Mouse (Mus musculus): ENCODE data around the gene Samd14. TPM values are rescaled to one million over a fixed set of nuclear protein-coding genes. Genes with fewer than 3 reads are reported as not detected.
"Not testable (repeated sequence)": the region's sequence is repeated elsewhere in the genome, so short reads cannot be mapped to it uniquely, and the experiment has no call there.

Gene Samd14
- 46.1 and 47.6 TPM in 2 replicates for polyA plus RNA-seq (2014; fragmentation: Nextera tagmentation; extraction: Ambion mirVana)

- Histone ChIP-seq H3K4me1 (replicated peaks; ENCODE audit: control insufficient read depth, insufficient read depth, low read length) (peaks cover 14% of the 10 kb centered on the region; the same call in 1 of the 2 replicates), H3K9me3 (ENCODE audit: control insufficient read depth, low read length) (no peaks in the 10 kb centered on the region), H3K27ac (ENCODE audit: low read depth, low read length) (peak within 1 kb of the TSS; percentile 95), H3K9ac (ENCODE audit: low read depth, low read length) (peak within 1 kb of the TSS; percentile 96), H3K4me3 (ENCODE audit: low read depth, low read length) (peak within 1 kb of the TSS; percentile 76), H3K27me3 (ENCODE audit: control insufficient read depth, insufficient read depth, low read length) (no peaks in the 10 kb centered on the region), H3K4me2 (replicated peaks; ENCODE audit: low read depth, low read length) (peak within 1 kb of the TSS; percentile 74), H3K36me3 (ENCODE audit: control insufficient read depth, insufficient read depth, low read length) (0 out of 2 replicates have a peak, but pooled peaks cover 2% of the 10 kb centered on the region)
- ATAC-seq (ENCODE audit: low FRiP score) (peak; percentile 69), DNase-seq (ENCODE audit: low spot score) (peak; percentile 83)
- WGBS, result under 1% methylated on average over 28 of the region's 32 CpGs
Measured at GRCm38 (mm10) chr11:95009629-95010014, at the start of gene Samd14. Gene Samd14, plus strand, starts transcription at chr11:95009879.

- no peak overlapping the region for H3K4me3 ChIP-seq (ENCODE audit: low read depth, low read length)
- 66% methylated on average over 5 of the region's 5 CpGs for WGBS
- H3K27me3 ChIP-seq (ENCODE audit: control insufficient read depth, insufficient read depth, low read length), result no peaks in the 10 kb centered on the region
- no peak overlapping the region for H3K4me2 ChIP-seq (replicated peaks; ENCODE audit: low read depth, low read length)
- H3K9me3 ChIP-seq (ENCODE audit: control insufficient read depth, low read length), result no peaks in the 10 kb centered on the region
- DNase-seq (ENCODE audit: low spot score), result no peak
- H3K27ac ChIP-seq (ENCODE audit: low read depth, low read length), result no peak overlapping the region
- H3K36me3 ChIP-seq (ENCODE audit: control insufficient read depth, insufficient read depth, low read length), result no peaks in the 10 kb centered on the region
- H3K9ac ChIP-seq (ENCODE audit: low read depth, low read length), result no peak overlapping the region
- H3K4me1 ChIP-seq (replicated peaks; ENCODE audit: control insufficient read depth, insufficient read depth, low read length), result no peaks in the 10 kb centered on the region
- ATAC-seq (ENCODE audit: low FRiP score), result no peak
Measured at GRCm38 (mm10) chr11:94962534-94963101, 47.1 kb upstream of the Samd14 start.

- 52% methylated on average over 4 of the region's 4 CpGs for WGBS
- H3K36me3 ChIP-seq (ENCODE audit: control insufficient read depth, insufficient read depth, low read length), result no peaks in the 10 kb centered on the region
- H3K9ac ChIP-seq (ENCODE audit: low read depth, low read length), result no peak within 1 kb of the TSS
- H3K27ac ChIP-seq (ENCODE audit: low read depth, low read length), result no peak within 1 kb of the TSS
- no peak within 1 kb of the TSS for H3K4me3 ChIP-seq (ENCODE audit: low read depth, low read length)
- H3K4me1 ChIP-seq (replicated peaks; ENCODE audit: control insufficient read depth, insufficient read depth, low read length), result no peaks in the 10 kb centered on the region
- no peak within 1 kb of the TSS for H3K4me2 ChIP-seq (replicated peaks; ENCODE audit: low read depth, low read length)
- no peak for ATAC-seq (ENCODE audit: low FRiP score)
- H3K9me3 ChIP-seq (ENCODE audit: control insufficient read depth, low read length), result no peaks in the 10 kb centered on the region
- no peaks in the 10 kb centered on the region for H3K27me3 ChIP-seq (ENCODE audit: control insufficient read depth, insufficient read depth, low read length)
- DNase-seq (ENCODE audit: low spot score), result no peak
Measured at GRCm38 (mm10) chr11:94967419-94967818, 42.3 kb upstream of the Samd14 start, which contains the start of gene Hils1. Gene Hils1, plus strand, starts transcription at chr11:94967593.

GRCm38 (mm10) chr11:94968187-94968586, 41.5 kb upstream of the Samd14 start:
- Histone ChIP-seq H3K4me3 (ENCODE audit: low read depth, low read length) (no peak overlapping the region), H3K9me3 (ENCODE audit: control insufficient read depth, low read length) (no peaks in the 10 kb centered on the region), H3K4me2 (replicated peaks; ENCODE audit: low read depth, low read length) (no peak overlapping the region), H3K4me1 (replicated peaks; ENCODE audit: control insufficient read depth, insufficient read depth, low read length) (no peaks in the 10 kb centered on the region), H3K27ac (ENCODE audit: low read depth, low read length) (no peak overlapping the region), H3K36me3 (ENCODE audit: control insufficient read depth, insufficient read depth, low read length) (no peaks in the 10 kb centered on the region), H3K9ac (ENCODE audit: low read depth, low read length) (no peak overlapping the region), H3K27me3 (ENCODE audit: control insufficient read depth, insufficient read depth, low read length) (no peaks in the 10 kb centered on the region)
- DNase-seq (ENCODE audit: low spot score), result no peak
- 80% methylated on average over 7 of the region's 7 CpGs for WGBS
- ATAC-seq (ENCODE audit: low FRiP score), result no peak

- H3K27me3 ChIP-seq (ENCODE audit: control insufficient read depth, insufficient read depth, low read length); DNase-seq (ENCODE audit: low spot score); H3K36me3 ChIP-seq (ENCODE audit: control insufficient read depth, insufficient read depth, low read length); H3K9ac ChIP-seq (ENCODE audit: low read depth, low read length); ATAC-seq (ENCODE audit: low FRiP score); H3K4me3 ChIP-seq (ENCODE audit: low read depth, low read length); H3K4me2 ChIP-seq (replicated peaks; ENCODE audit: low read depth, low read length); H3K4me1 ChIP-seq (replicated peaks; ENCODE audit: control insufficient read depth, insufficient read depth, low read length); H3K27ac ChIP-seq (ENCODE audit: low read depth, low read length); H3K9me3 ChIP-seq (ENCODE audit: control insufficient read depth, low read length): not testable (repeated sequence)
- WGBS, result 90% methylated on average over 4 of the region's 4 CpGs
Measured at GRCm38 (mm10) chr11:94969709-94970108, 40.0 kb upstream of the Samd14 start.

- H3K27me3 ChIP-seq (ENCODE audit: control insufficient read depth, insufficient read depth, low read length), result no peaks in the 10 kb centered on the region
- ATAC-seq (ENCODE audit: low FRiP score), result no peak
- no peak overlapping the region for H3K9ac ChIP-seq (ENCODE audit: low read depth, low read length)
- DNase-seq (ENCODE audit: low spot score), result peak; percentile 81
- 60% methylated on average over 15 of the region's 15 CpGs for WGBS
- H3K27ac ChIP-seq (ENCODE audit: low read depth, low read length), result no peak overlapping the region
- no peak overlapping the region for H3K4me2 ChIP-seq (replicated peaks; ENCODE audit: low read depth, low read length)
- H3K4me1 ChIP-seq (replicated peaks; ENCODE audit: control insufficient read depth, insufficient read depth, low read length), result no peaks in the 10 kb centered on the region
- no peaks in the 10 kb centered on the region for H3K36me3 ChIP-seq (ENCODE audit: control insufficient read depth, insufficient read depth, low read length)
- H3K4me3 ChIP-seq (ENCODE audit: low read depth, low read length), result no peak overlapping the region
- H3K9me3 ChIP-seq (ENCODE audit: control insufficient read depth, low read length), result no peaks in the 10 kb centered on the region
Measured at GRCm38 (mm10) chr11:94970210-94970943, 39.3 kb upstream of the Samd14 start.

- Histone ChIP-seq H3K4me3 (ENCODE audit: low read depth, low read length) (no peak overlapping the region), H3K36me3 (ENCODE audit: control insufficient read depth, insufficient read depth, low read length) (no peaks in the 10 kb centered on the region), H3K27me3 (ENCODE audit: control insufficient read depth, insufficient read depth, low read length) (no peaks in the 10 kb centered on the region), H3K4me1 (replicated peaks; ENCODE audit: control insufficient read depth, insufficient read depth, low read length) (no peaks in the 10 kb centered on the region), H3K9me3 (ENCODE audit: control insufficient read depth, low read length) (no peaks in the 10 kb centered on the region), H3K27ac (ENCODE audit: low read depth, low read length) (no peak overlapping the region), H3K4me2 (replicated peaks; ENCODE audit: low read depth, low read length) (no peak overlapping the region), H3K9ac (ENCODE audit: low read depth, low read length) (no peak overlapping the region)
- ATAC-seq (ENCODE audit: low FRiP score), result no peak
- no peak for DNase-seq (ENCODE audit: low spot score)
- 66% methylated on average over 16 of the region's 16 CpGs for WGBS
Measured at GRCm38 (mm10) chr11:94971895-94972615, 37.6 kb upstream of the Samd14 start.

- ATAC-seq (ENCODE audit: low FRiP score) (no peak), DNase-seq (ENCODE audit: low spot score) (no peak)
- H3K27me3 ChIP-seq (ENCODE audit: control insufficient read depth, insufficient read depth, low read length), result no peaks in the 10 kb centered on the region
- H3K9ac ChIP-seq (ENCODE audit: low read depth, low read length), result no peak overlapping the region
- H3K27ac ChIP-seq (ENCODE audit: low read depth, low read length), result no peak overlapping the region
- H3K36me3 ChIP-seq (ENCODE audit: control insufficient read depth, insufficient read depth, low read length), result no peaks in the 10 kb centered on the region
- WGBS, result 61% methylated on average over 5 of the region's 5 CpGs
- H3K4me3 ChIP-seq (ENCODE audit: low read depth, low read length), result no peak overlapping the region
- H3K4me1 ChIP-seq (replicated peaks; ENCODE audit: control insufficient read depth, insufficient read depth, low read length), result no peaks in the 10 kb centered on the region
- no peak overlapping the region for H3K4me2 ChIP-seq (replicated peaks; ENCODE audit: low read depth, low read length)
- no peaks in the 10 kb centered on the region for H3K9me3 ChIP-seq (ENCODE audit: control insufficient read depth, low read length)
Measured at GRCm38 (mm10) chr11:94972887-94973286, 36.8 kb upstream of the Samd14 start.

Data from hindbrain, embryonic 11.5 days (tissue).